Mouse (Mus musculus) CH12.LX (cell line): ENCODE data around the gene Ccdc134.
A peak's percentile ranks its signal among the peaks of the same experiment; 100 is the strongest.

Source experiments
- CHD2 ChIP-seq: IDR thresholded peaks from 2 replicates; pipeline ENCODE4 v1.6.1; 2011; ENCODE audit warnings: low read length, improper control_type of control experiment
- CTCF ChIP-seq, 2 experiments: IDR thresholded peaks in 1 of 2; conservative IDR thresholded peaks in 1 of 2; 2 replicates each; pipeline ENCODE4 v1.5.1; 2011 to 2012; ENCODE audit warnings: low read depth in 2 of 2, low read length in 2 of 2, improper control_type of control experiment in 1 of 2, inconsistent platforms in 1 of 2, mild to moderate bottlenecking in 1 of 2, moderate library complexity in 1 of 2
- EP300 ChIP-seq: IDR thresholded peaks from 2 replicates; pipeline ENCODE4 v1.6.1; 2011; ENCODE audit warnings: low read length, improper control_type of control experiment
- MYC ChIP-seq: IDR thresholded peaks from 2 replicates; pipeline ENCODE4 v1.6.1; 2011; ENCODE audit warnings: low read depth, mild to moderate bottlenecking, improper control_type of control experiment, low read length
- POLR2A ChIP-seq: IDR thresholded peaks from 2 replicates; pipeline ENCODE4 v1.6.1; 2011; ENCODE audit warnings: low read depth, mild to moderate bottlenecking, improper control_type of control experiment, low read length
- ZNF384 ChIP-seq: IDR thresholded peaks from 2 replicates; pipeline ENCODE4 v1.6.1; 2012; ENCODE audit warnings: low read depth, low read length, improper control_type of control experiment, inconsistent platforms

GRCm38 (mm10) chr15:82127426-82128374 lies at the start of gene Ccdc134:
- TF ChIP-seq CHD2 = no peak; the same call in 1 of the 2 replicates
- no peak for TF ChIP-seq CTCF (conservative IDR thresholded peaks at IDR 0.05 in 1 of 2, IDR thresholded peaks at IDR 0.05 in 1 of 2; ENCODE audit: low read depth in 2 of 2, low read length in 2 of 2)
- peak; percentile 88; the same call in 1 of the 2 replicates for TF ChIP-seq MYC
- no peak for TF ChIP-seq EP300
- peak; percentile 93 for TF ChIP-seq POLR2A
- TF ChIP-seq ZNF384 = no peak
